Mouse (Mus musculus) gastrocnemius, adult 8-10 months (tissue): ENCODE results near the gene Cyp4x1. TPM values are rescaled to one million over a fixed set of nuclear protein-coding genes. Genes with fewer than 3 reads are reported as not detected.
"Not testable (repeated sequence)": the region's sequence is repeated elsewhere in the genome, so short reads cannot be mapped to it uniquely, and the experiment has no call there.

Experiments used
- DNase-seq, 2 experiments: peaks; one replicate each; pipeline ENCODE4 v3.0.0; 2022; ENCODE audit warnings: low spot score in 2 of 2
- total RNA-seq, 4 experiments: library from RNA; stranded (reverse); gene quantifications; 2 replicates each; pipeline ENCODE4 v1.2.4; 2022

Cyp4x1 gene
- not detected for total RNA-seq

DNA sequence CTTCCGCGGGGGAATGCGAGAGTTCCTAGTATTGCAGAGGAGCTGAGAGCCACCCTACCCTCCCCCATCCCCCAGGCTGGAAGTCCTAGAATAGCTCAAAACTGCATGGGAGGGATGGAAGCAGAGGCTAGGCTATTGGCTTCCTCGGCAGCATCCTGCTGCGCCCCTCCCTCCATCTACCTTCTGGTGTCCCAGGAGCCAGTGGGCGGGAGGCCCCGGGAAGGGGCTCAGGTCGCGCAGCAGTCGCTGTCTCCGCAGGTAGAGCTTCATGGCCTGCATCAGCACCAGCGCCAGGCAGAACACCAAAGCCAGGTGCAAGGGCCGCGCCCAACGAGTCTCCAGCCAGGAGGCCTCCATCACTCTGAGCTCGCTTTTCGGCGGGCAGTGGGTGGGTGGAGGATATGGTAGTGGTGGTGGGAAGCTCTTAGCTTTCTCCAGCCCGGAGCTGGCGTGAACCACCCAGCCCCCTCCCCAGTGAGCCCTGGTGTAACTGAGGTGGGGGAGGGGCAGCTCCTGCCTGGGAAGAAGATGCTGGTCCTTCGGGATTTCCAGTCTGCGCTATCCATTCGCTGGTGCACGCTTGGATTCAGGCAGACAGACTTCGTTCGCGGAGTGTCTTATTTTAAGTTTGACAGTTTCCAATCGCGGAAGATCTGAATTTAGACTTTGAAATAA is at the start of gene Cyp4x1:
Gene Cyp4x1 (minus strand): TSS at position 661 of the 675 bp plus-strand sequence.
- DNase-seq, result no peak

- not testable (repeated sequence) for DNase-seq
Measured at GRCm38 (mm10) chr4:115176201-115176600, 42.1 kb upstream of the Cyp4x1 start.

- no peak for DNase-seq
Measured at GRCm38 (mm10) chr4:115174694-115175353, 40.7 kb upstream of the Cyp4x1 start.

DNA sequence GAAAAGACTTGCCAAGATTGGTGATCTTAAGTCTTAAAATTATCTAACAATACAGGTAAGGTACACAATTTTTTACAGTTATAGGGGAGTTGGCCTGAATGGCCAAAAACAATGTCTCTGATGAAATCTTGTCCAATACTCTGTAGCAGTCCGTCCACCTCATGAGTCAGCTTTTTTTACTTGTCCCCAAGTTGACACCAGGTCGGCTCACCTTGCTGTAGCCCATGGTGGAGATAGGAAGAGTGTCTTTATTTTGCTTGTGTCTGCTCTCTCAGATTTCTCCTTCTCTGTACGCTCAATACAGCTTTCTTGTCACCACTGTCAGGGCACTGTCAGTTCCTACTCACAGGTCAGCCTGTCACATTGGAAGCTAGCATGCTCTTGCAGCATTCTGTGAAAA is 24.9 kb upstream of the Cyp4x1 start:
- DNase-seq, result not testable (repeated sequence)

- no peak for DNase-seq
Measured at GRCm38 (mm10) chr4:115154723-115155122, 20.6 kb upstream of the Cyp4x1 start.

DNA sequence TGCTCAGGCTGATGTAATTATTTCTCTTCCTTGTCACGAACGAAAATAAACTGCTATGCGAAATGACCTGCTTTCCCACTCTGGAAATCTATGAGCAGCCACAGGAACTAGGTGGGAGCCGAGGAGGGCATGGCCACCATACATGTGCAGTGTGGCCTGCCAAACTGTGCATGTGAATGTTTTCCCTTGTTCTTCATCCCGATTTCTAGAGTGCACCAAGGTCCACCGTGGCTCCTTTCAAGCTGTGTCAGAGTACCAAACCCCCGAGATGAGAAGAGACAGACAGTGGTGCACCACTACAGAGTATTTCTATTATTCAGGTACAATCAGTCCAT is 182 bp upstream of the Cyp4x1 start:
- no peak for DNase-seq

GRCm38 (mm10) chr4:115133085-115133484 is 996 bp downstream of the Cyp4x1 start:
- no peak for DNase-seq

GRCm38 (mm10) chr4:115124713-115125112 is 9.4 kb downstream of the Cyp4x1 start:
- DNase-seq, result no peak

DNA sequence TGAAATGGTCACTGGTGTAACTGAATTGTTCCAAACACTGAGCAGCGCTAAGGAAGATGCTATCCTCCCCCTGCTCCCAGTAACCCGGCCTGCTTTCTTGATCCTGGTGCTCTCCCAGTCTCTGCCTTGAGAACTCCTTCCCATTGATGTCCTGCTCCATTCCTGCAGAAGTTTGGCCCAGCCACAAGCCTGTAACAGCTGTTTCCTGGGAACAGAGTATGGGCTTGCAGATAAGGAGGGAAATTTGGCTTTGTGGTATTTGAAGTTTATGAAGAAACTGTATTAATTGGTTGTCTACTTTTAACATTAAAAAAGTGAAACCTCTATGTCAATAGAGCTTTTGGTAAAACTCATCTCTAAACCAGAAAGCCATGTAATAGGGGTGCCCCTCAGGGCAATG is 10.6 kb downstream of the Cyp4x1 start:
- no peak for DNase-seq

- DNase-seq, result no peak
Measured at GRCm38 (mm10) chr4:115121608-115122007, 12.5 kb downstream of the Cyp4x1 start.

DNA sequence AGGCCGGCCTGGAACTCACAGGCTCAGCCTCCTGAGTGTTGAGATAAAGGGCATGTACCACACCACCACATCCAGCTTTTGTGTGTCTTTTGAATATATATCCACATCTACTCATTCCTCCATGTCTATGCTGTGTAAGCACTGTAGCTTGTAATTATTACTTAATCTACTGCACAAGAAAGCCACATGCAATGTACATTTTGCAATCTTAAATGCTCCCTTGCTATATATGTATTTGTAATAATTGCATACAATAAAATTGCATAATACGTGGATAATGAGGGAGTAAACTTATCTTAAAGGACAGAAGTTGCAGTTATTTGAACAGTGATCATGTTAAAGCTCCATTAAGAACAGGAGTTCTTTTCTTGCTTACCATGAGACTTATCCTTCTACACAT is 12.9 kb downstream of the Cyp4x1 start:
- DNase-seq, result no peak

DNA sequence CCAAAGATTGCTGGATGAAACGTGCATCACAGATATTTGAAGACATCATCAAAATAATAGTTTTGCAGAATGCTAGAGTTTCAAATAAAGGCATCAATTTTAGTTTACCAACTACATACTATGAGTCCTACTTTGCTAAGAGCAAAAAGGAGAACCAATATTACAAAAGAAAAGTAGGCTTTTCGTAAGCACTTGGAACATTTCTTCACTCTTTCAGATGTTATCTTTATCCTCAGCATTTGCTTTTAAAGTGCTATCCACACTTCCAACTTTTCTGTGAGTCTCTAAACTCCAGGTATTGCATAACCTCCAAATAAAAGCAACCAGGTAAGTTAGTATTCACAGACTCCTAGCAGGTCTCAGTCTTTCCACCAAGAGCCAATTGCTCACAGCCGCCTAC is 14.4 kb downstream of the Cyp4x1 start:
- DNase-seq, result no peak

- no peak for DNase-seq
Measured at GRCm38 (mm10) chr4:115113266-115113665, 20.8 kb downstream of the Cyp4x1 start.

GRCm38 (mm10) chr4:115111167-115111566 is 22.9 kb downstream of the Cyp4x1 start:
- DNase-seq, result no peak

DNA sequence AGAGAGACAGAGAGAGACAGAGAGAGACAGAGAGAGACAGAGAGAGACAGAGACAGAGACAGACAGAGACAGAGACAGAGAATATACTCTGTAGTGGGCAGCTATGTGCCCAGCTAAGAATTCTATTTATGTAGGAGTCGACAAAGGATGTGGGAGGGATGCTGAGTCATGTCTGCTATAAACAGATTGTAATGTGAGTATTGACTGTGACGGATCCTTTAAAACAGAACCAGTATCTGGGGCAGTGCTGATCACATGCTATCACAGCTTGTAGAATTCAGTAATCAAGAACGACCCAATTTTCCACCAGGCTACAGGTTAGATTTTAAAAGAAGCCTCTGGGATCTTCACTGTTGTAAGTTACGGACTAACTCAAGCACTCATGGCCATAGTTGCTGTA is 30.6 kb downstream of the Cyp4x1 start:
- no peak for DNase-seq

- no peak for DNase-seq
Measured at GRCm38 (mm10) chr4:115101682-115102081, 32.4 kb downstream of the Cyp4x1 start.

- no peak for DNase-seq
Measured at GRCm38 (mm10) chr4:115097146-115097496, 37.0 kb downstream of the Cyp4x1 start.

DNA sequence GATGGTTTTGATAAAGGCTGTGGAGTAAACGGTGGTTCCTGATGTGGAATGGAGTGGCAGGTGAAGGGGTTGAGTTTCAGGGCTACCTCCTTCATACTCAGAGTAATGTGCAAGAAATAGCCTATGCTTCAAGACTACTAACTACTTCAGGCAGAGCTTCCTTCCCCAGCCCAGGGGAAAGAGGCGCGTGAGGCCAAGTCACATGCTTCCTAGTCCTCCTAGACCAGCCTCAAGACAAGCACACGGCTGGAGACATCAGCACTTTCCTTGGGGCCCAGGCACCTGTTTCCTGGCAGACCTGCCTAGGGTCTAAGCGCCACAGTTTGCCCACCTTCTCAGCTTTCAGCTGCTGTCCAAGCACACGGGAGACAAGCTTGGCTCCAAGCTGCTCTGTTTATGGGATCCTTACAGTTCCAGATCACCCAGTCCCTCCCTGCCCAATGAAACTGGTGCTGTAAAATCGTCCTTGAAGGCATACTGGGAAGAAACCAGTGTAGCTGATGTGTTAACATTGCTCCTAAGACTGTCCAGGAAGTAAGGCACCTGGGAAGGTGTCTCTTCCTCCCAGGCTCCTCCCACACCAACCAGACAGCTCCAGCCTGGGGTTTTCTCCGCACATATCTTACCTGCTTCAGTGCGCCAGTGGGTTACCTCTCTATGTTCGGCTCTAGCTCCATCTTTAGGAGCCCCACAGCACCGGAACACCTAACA is 37.5 kb downstream of the Cyp4x1 start:
- no peak for DNase-seq

- DNase-seq, result no peak
Measured at GRCm38 (mm10) chr4:115095671-115096434, 38.2 kb downstream of the Cyp4x1 start.

- DNase-seq, result no peak
Measured at GRCm38 (mm10) chr4:115094056-115094455, 40.0 kb downstream of the Cyp4x1 start.

- no peak for DNase-seq
Measured at GRCm38 (mm10) chr4:115093331-115093864, 40.7 kb downstream of the Cyp4x1 start.

DNA sequence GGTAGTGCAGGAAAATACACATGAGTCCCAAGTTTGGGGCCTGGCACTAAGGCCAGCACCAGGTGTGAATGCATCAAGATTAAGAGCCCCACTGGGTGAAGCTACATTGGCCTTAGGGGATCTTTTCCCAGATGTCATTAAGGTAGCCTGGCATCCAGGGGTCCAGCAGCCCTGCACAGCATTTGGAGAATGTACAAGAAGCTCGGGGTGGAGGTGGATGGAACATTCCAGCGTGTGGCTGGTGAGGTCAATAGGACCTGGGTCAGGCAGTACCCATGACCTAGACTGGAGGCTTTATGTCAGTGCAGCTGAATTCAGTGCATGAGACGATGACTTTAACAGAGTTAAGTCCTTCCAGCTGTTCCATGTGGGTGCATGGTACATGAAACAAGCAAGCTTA is 42.3 kb downstream of the Cyp4x1 start:
- DNase-seq, result no peak
